Mouse (Mus musculus): ENCODE measurements around the gene Gm10300.

GRCm38 (mm10) chr4:132039521-132039920 lies 35.0 kb upstream of the Gm10300 start:
- TF ChIP-seq GATA1 (IDR thresholded peaks at IDR 0.05; ENCODE audit: borderline replicate concordance, low read length) (no peak), FLI1 (IDR thresholded peaks at IDR 0.05; ENCODE audit: low read length) (no peak)
